Mouse (Mus musculus): ENCODE measurements around the gene Cd151.

Gene Cd151

DNA sequence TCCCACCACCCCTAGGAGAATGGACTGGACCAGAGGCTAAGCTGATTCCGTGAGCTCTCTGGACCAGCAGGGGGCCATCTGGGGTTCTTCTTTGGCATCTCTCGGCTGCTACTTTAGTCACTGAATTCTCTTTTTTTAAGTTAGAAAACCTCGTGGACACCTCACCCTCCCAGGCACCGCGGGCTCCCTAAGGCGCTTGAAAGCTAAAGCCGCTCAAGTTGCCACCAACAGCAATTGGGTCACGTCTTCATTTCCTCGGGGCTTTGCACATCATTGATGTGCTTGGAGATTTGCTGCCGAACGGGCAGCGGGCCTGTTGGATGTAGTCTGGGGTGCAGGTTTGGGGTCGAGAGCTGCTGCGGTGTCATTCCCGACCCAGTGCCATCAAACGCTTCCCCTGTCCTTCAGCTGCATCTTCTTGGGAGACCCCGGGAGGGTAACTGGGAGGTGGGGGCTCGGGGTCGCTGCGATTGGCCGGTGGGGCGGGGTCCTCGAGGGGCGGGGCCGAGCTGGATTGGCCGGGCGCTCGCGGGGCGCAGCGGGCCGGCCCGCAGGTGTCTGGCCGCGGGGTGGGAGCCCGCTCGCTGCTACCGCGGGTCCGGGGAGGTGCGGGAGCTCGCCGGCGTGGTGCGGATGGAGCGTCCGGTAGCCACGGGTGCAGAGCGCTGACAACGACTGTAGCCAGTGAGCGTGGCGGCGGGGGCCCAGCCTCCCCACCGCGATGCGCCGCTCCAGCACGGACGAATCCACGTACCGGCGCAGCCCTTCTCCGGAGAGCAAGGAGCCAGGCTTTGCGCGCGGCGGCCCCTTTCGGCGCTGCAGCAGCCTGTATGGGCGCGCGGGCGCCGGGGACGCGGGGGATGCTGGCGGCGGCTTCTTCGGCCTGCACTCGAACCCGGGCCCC lies 14.6 kb downstream of the Cd151 start:
- in situ Hi-C loops (cut with MboI; ENCODE audit: low pct_unique_long_range_greater_than_20kb in 1 of 2, low sequenced_read_pairs in 2 of 2, unreplicated experiment in 1 of 2), result no loop called here

DNA sequence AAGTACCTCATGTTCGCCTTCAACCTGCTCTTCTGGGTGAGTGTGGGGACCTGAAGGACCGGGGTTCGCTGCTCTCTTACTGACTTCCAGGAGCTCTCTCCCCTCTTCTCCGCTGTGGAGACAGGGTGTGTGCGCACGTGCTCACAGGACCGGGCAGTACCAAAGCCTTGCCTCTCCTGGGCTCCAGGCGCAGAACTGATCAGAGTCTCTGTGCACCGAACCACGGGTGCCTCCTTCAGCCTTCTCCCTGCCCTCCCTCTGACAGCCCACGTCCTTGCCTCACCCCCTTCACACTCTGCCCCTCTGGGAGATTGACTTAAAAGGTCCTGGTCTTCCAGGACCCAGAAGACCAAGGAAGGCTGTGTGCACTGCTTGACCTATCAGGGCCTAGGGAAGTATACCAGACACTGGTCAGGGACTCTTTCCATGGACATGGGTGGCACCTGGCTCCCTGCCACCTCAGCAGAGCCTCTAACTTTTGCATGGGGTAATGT lies 15.4 kb downstream of the Cd151 start:
- in situ Hi-C loops (cut with MboI; ENCODE audit: low pct_unique_long_range_greater_than_20kb in 1 of 2, low sequenced_read_pairs in 2 of 2, unreplicated experiment in 1 of 2), result no loop called here

DNA sequence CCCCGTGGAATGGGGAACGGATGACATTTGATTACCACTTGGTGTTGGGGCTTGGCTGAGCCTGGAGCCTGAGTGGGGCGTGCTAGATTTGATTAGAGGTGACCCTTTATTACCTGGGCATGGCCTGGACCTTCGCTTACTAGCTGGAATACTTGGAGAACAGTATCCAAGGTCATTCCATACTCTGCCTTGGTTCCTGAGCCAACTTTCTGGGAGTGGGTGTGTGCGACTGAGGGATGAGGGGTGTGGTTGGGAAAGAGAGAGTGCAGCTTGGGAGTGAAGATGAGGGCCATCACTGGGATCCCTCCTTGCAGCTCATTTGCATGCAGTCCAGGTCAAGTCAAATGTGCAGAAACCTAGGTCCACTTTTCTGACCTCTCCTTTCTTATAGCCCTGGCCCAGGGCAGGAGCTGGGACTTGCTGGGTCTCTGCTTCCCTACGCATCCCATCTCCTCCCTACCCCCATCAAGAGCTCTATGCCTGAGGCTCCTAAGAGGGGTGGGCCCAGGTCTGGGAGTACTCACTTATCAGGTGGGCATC lies 16.0 kb downstream of the Cd151 start:
- in situ Hi-C loops (cut with MboI; ENCODE audit: low pct_unique_long_range_greater_than_20kb in 1 of 2, low sequenced_read_pairs in 2 of 2, unreplicated experiment in 1 of 2), result no loop called here

- in situ Hi-C loops (cut with MboI; ENCODE audit: low pct_unique_long_range_greater_than_20kb in 1 of 2, low sequenced_read_pairs in 2 of 2, unreplicated experiment in 1 of 2), result no loop called here
These were observed 17.3 kb downstream of the Cd151 start for GRCm38 (mm10) chr7:141484186-141485120.

DNA sequence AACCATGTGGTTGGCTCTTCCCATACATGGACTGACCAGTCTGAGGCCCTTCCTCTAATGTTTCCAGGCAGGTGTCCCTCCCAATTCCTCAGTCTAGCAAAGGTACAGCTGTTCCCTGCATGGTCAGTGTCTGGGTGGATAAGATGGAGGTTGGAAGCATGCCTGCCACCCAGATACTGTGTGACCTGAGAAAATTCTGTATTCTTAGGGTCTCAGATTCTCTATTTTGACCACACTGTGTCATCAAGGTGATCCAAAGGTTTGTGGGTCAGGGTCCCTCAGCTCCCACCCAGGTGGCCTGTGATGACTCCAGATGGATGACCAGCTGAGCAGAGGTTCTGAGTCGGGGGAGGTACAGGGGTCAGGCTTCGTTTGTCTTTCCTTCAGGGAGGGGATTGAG lies 18.0 kb downstream of the Cd151 start:
- in situ Hi-C loops (cut with MboI; ENCODE audit: low pct_unique_long_range_greater_than_20kb in 1 of 2, low sequenced_read_pairs in 2 of 2, unreplicated experiment in 1 of 2), result no loop called here

DNA sequence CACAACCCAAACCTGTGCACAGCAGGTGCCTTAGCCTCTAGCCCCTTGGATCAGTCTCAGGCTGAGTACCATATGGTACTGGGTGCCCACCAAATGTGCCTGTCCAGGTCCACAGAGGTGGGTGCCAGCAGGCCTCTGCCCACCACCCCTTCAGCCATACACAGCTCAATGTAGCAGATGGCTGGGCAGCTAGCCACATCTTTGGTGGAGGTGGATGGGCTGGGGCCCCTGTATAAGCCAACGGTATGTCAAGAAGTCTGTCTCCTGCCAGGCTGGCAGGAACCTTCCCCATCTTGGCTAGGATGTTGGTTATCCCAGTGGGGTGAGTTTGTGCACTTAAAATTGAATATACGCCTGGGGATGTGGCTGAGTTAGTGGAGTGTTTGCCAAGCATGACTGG lies 18.4 kb downstream of the Cd151 start:
- in situ Hi-C loops (cut with MboI; ENCODE audit: low pct_unique_long_range_greater_than_20kb in 1 of 2, low sequenced_read_pairs in 2 of 2, unreplicated experiment in 1 of 2), result no loop called here

GRCm38 (mm10) chr7:141486239-141486638 lies 19.0 kb downstream of the Cd151 start:
- in situ Hi-C loops (cut with MboI; ENCODE audit: low pct_unique_long_range_greater_than_20kb in 1 of 2, low sequenced_read_pairs in 2 of 2, unreplicated experiment in 1 of 2), result no loop called here

DNA sequence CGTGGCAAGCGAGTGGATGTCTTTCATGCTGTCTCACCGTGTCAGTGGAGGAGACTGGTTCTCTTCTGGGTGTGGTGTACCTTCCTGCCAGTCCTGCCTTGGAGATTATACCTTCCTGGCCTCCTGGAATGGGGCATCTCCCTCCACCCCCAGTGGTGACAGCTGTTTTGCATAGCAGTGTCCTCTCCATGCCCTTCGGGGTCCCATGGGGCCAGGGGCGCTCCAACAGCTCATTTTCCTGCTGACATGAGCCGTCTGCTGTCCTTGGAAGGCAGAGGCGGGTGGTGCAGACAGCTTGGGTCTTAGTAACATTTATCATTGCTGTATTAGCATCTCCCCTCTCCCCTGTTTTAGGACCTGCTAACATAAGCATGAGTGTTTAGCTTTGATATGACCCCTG lies 19.9 kb downstream of the Cd151 start:
- in situ Hi-C loops (cut with MboI; ENCODE audit: low pct_unique_long_range_greater_than_20kb in 1 of 2, low sequenced_read_pairs in 2 of 2, unreplicated experiment in 1 of 2), result no loop called here

- in situ Hi-C loops (cut with MboI; ENCODE audit: low pct_unique_long_range_greater_than_20kb in 1 of 2, low sequenced_read_pairs in 2 of 2, unreplicated experiment in 1 of 2), result no loop called here
These were observed 24.0 kb downstream of the Cd151 start for GRCm38 (mm10) chr7:141491151-141491550.

GRCm38 (mm10) chr7:141492738-141493137 lies 25.5 kb downstream of the Cd151 start:
- in situ Hi-C loops (cut with MboI; ENCODE audit: low pct_unique_long_range_greater_than_20kb in 1 of 2, low sequenced_read_pairs in 2 of 2, unreplicated experiment in 1 of 2), result no loop called here

GRCm38 (mm10) chr7:141493729-141494128 lies 26.5 kb downstream of the Cd151 start:
- in situ Hi-C loops (cut with MboI; ENCODE audit: low pct_unique_long_range_greater_than_20kb in 1 of 2, low sequenced_read_pairs in 2 of 2, unreplicated experiment in 1 of 2), result no loop called here

DNA sequence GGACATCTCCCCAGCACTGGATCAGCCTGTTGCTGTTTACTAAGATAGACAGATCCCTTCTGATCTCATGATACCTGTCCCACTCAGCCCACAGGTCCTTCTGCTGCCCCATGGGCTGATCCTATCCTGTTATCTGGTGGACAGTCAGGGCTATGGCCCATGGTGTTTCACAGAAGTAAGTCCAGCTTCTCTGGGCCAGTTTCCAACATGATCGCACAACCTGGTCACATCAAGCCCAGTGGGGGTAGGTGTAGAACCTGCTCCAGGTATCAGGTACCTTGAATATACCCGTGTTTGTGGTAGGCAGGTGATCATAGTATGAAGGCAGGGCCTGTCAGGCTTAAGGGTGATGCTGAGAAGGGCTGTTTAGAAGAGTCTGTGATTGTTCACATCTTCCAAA lies 28.2 kb downstream of the Cd151 start:
- in situ Hi-C loops (cut with MboI; ENCODE audit: low pct_unique_long_range_greater_than_20kb in 1 of 2, low sequenced_read_pairs in 2 of 2, unreplicated experiment in 1 of 2), result no loop called here

GRCm38 (mm10) chr7:141495940-141496339 lies 28.7 kb downstream of the Cd151 start:
- in situ Hi-C loops (cut with MboI; ENCODE audit: low pct_unique_long_range_greater_than_20kb in 1 of 2, low sequenced_read_pairs in 2 of 2, unreplicated experiment in 1 of 2), result no loop called here

DNA sequence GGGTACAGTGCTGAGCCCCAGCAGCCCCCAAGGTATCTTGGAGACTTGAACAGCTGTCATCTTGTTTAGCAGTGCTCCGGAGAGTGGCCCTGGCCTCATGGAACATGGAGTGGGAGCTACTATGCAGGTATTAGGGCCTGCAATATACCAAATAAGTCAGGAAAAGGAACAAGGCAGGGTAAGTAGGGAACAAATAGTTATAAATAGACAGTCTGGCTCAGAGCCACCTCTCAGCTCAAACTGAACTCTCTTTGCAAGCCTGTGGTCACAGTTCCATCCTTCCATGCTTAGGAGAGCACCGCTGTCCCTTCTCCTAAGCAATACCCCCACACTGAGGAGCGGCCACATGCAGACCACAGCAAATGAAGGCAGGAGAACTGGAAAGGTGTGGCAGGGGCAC lies 30.4 kb downstream of the Cd151 start:
- in situ Hi-C loops (cut with MboI; ENCODE audit: low pct_unique_long_range_greater_than_20kb in 1 of 2, low sequenced_read_pairs in 2 of 2, unreplicated experiment in 1 of 2), result no loop called here

GRCm38 (mm10) chr7:141501820-141502555 lies 34.8 kb downstream of the Cd151 start:
- in situ Hi-C loops (cut with MboI; ENCODE audit: low pct_unique_long_range_greater_than_20kb in 1 of 2, low sequenced_read_pairs in 2 of 2, unreplicated experiment in 1 of 2), result no loop called here

- in situ Hi-C loops (cut with MboI; ENCODE audit: low pct_unique_long_range_greater_than_20kb in 1 of 2, low sequenced_read_pairs in 2 of 2, unreplicated experiment in 1 of 2), result no loop called here
These were observed 35.3 kb downstream of the Cd151 start for GRCm38 (mm10) chr7:141502556-141502905.

GRCm38 (mm10) chr7:141506278-141506677 lies 39.1 kb downstream of the Cd151 start:
- in situ Hi-C loops (cut with MboI; ENCODE audit: low pct_unique_long_range_greater_than_20kb in 1 of 2, low sequenced_read_pairs in 2 of 2, unreplicated experiment in 1 of 2), result no loop called here

- in situ Hi-C loops (cut with MboI; ENCODE audit: low pct_unique_long_range_greater_than_20kb in 1 of 2, low sequenced_read_pairs in 2 of 2, unreplicated experiment in 1 of 2), result no loop called here
These were observed 41.0 kb downstream of the Cd151 start for GRCm38 (mm10) chr7:141508160-141508559.
